Mouse (Mus musculus): ENCODE results near the gene Fam214a. TPM values are rescaled to one million over a fixed set of nuclear protein-coding genes. Genes with fewer than 3 reads are reported as not detected.

The Fam214a gene
- polyA plus RNA-seq, 1 experiment from 2014 or later = 10.4 TPM

- no peaks in the 10 kb centered on the region for H3K27me3 ChIP-seq (ENCODE audit: control insufficient read depth, insufficient read depth, low read length)
- no peak overlapping the region for H3K27ac ChIP-seq (ENCODE audit: low read depth, low read length)
- WGBS = 76% methylated on average over 3 of the region's 3 CpGs
- no peak overlapping the region for H3K9ac ChIP-seq (ENCODE audit: low read depth, low read length)
- peaks cover 5% of the 10 kb centered on the region; the same call in 1 of the 2 replicates for H3K9me3 ChIP-seq (ENCODE audit: control insufficient read depth, low read length)
- no peaks in the 10 kb centered on the region for H3K36me3 ChIP-seq (ENCODE audit: control insufficient read depth, insufficient read depth, low read length)
- peaks cover 15% of the 10 kb centered on the region; the same call in 1 of the 2 replicates for H3K4me1 ChIP-seq (ENCODE audit: control insufficient read depth, insufficient read depth, low read length)
- no peak overlapping the region for H3K4me3 ChIP-seq (ENCODE audit: low read length)
- no peak for ATAC-seq (ENCODE audit: low FRiP score, low TSS enrichment)
- no peak overlapping the region for H3K4me2 ChIP-seq (replicated peaks; ENCODE audit: low read depth, low read length)
Observed at GRCm38 (mm10) chr9:74915611-74916010, 37.1 kb upstream of the Fam214a start.

- Histone ChIP-seq H3K27me3 (ENCODE audit: control insufficient read depth, insufficient read depth, low read length) (no peaks in the 10 kb centered on the region), H3K4me1 (ENCODE audit: control insufficient read depth, insufficient read depth, low read length) (peaks cover 8% of the 10 kb centered on the region; the same call in 1 of the 2 replicates), H3K36me3 (ENCODE audit: control insufficient read depth, insufficient read depth, low read length) (no peaks in the 10 kb centered on the region), H3K9me3 (ENCODE audit: control insufficient read depth, low read length) (peaks cover 5% of the 10 kb centered on the region; the same call in 1 of the 2 replicates), H3K4me3 (ENCODE audit: low read length) (no peak overlapping the region), H3K9ac (ENCODE audit: low read depth, low read length) (no peak overlapping the region), H3K27ac (ENCODE audit: low read depth, low read length) (no peak overlapping the region), H3K4me2 (replicated peaks; ENCODE audit: low read depth, low read length) (no peak overlapping the region)
- 88% methylated on average over 12 of the region's 12 CpGs for WGBS
- no peak for ATAC-seq (ENCODE audit: low FRiP score, low TSS enrichment)
Observed at GRCm38 (mm10) chr9:74920450-74920849, 32.2 kb upstream of the Fam214a start.

DNA sequence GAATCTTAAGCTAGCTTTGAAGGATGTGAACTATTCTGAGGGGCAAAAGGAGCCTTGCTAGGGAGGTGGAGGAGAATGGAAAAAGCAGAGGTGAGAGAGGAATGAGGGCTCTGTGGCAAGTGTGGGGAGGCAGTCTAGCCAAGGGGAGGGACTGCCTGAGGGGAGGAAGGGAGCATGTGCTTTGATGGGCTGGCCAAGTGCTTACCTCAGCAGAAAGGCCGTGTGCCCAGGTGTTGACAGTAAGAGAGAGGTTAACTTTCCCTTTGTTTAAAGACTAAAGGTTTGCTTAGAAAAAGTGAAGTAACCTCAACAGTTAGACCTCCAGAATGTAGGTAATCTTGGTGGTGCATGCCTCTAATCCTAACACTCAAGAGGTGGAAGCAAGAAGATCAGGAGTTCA lies 31.3 kb upstream of the Fam214a start:
- H3K9me3 ChIP-seq (ENCODE audit: control insufficient read depth, low read length) = peaks cover 5% of the 10 kb centered on the region; the same call in 1 of the 2 replicates

GRCm38 (mm10) chr9:74922884-74923283 lies 29.8 kb upstream of the Fam214a start:
- H3K9me3 ChIP-seq (ENCODE audit: control insufficient read depth, low read length) = no peaks in the 10 kb centered on the region
- H3K27me3 ChIP-seq (ENCODE audit: control insufficient read depth, insufficient read depth, low read length) = no peaks in the 10 kb centered on the region
- 21% methylated on average over 3 of the region's 3 CpGs for WGBS
- ATAC-seq (ENCODE audit: low FRiP score, low TSS enrichment) = peak; percentile 50; the same call in 1 of the 2 replicates
- H3K4me1 ChIP-seq (ENCODE audit: control insufficient read depth, insufficient read depth, low read length) = peaks cover 8% of the 10 kb centered on the region; the same call in 1 of the 2 replicates
- H3K36me3 ChIP-seq (ENCODE audit: control insufficient read depth, insufficient read depth, low read length) = no peaks in the 10 kb centered on the region
- no peak overlapping the region for H3K4me3 ChIP-seq (ENCODE audit: low read length)
- H3K4me2 ChIP-seq (replicated peaks; ENCODE audit: low read depth, low read length) = no peak overlapping the region
- no peak overlapping the region for H3K27ac ChIP-seq (ENCODE audit: low read depth, low read length)
- H3K9ac ChIP-seq (ENCODE audit: low read depth, low read length) = no peak overlapping the region

More for the DNA sequence above, 31.3 kb upstream of the Fam214a start:
- no peaks in the 10 kb centered on the region for H3K27me3 ChIP-seq (ENCODE audit: control insufficient read depth, insufficient read depth, low read length)
- no peaks in the 10 kb centered on the region for H3K36me3 ChIP-seq (ENCODE audit: control insufficient read depth, insufficient read depth, low read length)
- no peak overlapping the region for H3K27ac ChIP-seq (ENCODE audit: low read depth, low read length)
- no peak overlapping the region for H3K4me2 ChIP-seq (replicated peaks; ENCODE audit: low read depth, low read length)
- H3K4me1 ChIP-seq (ENCODE audit: control insufficient read depth, insufficient read depth, low read length) = peaks cover 8% of the 10 kb centered on the region; the same call in 1 of the 2 replicates
- H3K4me3 ChIP-seq (ENCODE audit: low read length) = no peak overlapping the region
- WGBS = 18% methylated on average over 1 of the region's 1 CpGs
- ATAC-seq (ENCODE audit: low FRiP score, low TSS enrichment) = no peak
- no peak overlapping the region for H3K9ac ChIP-seq (ENCODE audit: low read depth, low read length)

DNA sequence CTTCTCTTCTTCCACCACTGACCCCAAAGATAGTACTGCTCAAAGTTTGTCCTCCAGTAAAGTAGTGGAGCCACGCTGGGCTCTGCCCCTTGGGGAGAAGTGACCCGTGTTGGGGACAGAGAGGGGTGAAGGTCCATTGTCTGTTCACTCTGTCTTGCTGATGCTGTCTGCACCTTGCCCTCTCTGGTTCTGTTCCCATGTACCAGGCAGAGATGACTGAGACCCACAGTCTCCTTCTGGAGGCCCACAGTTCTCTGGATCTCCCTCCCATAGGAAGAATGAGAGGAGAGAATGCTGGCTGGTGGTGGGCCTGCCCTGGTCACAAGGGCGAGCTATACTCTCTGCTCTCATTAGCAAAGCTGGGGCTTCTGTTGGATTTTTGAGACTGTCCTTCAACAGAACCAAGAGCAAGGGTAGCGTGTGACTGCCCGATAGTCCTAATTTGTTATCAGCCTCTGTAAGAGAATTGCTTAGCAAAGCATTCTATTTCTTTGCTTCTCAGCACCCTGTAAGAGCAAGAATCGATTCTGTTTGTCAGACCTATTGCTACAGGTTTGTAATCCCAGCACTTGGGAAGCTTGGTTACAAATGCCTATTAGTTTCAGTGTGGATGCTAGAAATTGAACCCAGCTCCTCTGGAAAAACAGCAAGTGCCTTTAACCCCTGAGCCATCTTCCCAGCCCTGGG lies 29.2 kb upstream of the Fam214a start:
- H3K36me3 ChIP-seq (ENCODE audit: control insufficient read depth, insufficient read depth, low read length) = no peaks in the 10 kb centered on the region
- no peak overlapping the region for H3K4me2 ChIP-seq (replicated peaks; ENCODE audit: low read depth, low read length)
- no peaks in the 10 kb centered on the region for H3K9me3 ChIP-seq (ENCODE audit: control insufficient read depth, low read length)
- peaks cover 8% of the 10 kb centered on the region; the same call in 1 of the 2 replicates for H3K4me1 ChIP-seq (ENCODE audit: control insufficient read depth, insufficient read depth, low read length)
- no peak overlapping the region for H3K4me3 ChIP-seq (ENCODE audit: low read length)
- 80% methylated on average over 6 of the region's 6 CpGs for WGBS
- H3K9ac ChIP-seq (ENCODE audit: low read depth, low read length) = no peak overlapping the region
- H3K27ac ChIP-seq (ENCODE audit: low read depth, low read length) = no peak overlapping the region
- ATAC-seq (ENCODE audit: low FRiP score, low TSS enrichment) = no peak
- H3K27me3 ChIP-seq (ENCODE audit: control insufficient read depth, insufficient read depth, low read length) = no peaks in the 10 kb centered on the region

- H3K4me2 ChIP-seq (replicated peaks; ENCODE audit: low read depth, low read length) = no peak overlapping the region
- no peaks in the 10 kb centered on the region for H3K27me3 ChIP-seq (ENCODE audit: control insufficient read depth, insufficient read depth, low read length)
- H3K27ac ChIP-seq (ENCODE audit: low read depth, low read length) = no peak overlapping the region
- H3K4me1 ChIP-seq (ENCODE audit: control insufficient read depth, insufficient read depth, low read length) = peaks cover 8% of the 10 kb centered on the region; the same call in 1 of the 2 replicates
- H3K4me3 ChIP-seq (ENCODE audit: low read length) = no peak overlapping the region
- H3K9ac ChIP-seq (ENCODE audit: low read depth, low read length) = no peak overlapping the region
- no peaks in the 10 kb centered on the region for H3K36me3 ChIP-seq (ENCODE audit: control insufficient read depth, insufficient read depth, low read length)
- ATAC-seq (ENCODE audit: low FRiP score, low TSS enrichment) = no peak
- 75% methylated on average over 10 of the region's 10 CpGs for WGBS
- no peaks in the 10 kb centered on the region for H3K9me3 ChIP-seq (ENCODE audit: control insufficient read depth, low read length)
Observed at GRCm38 (mm10) chr9:74925220-74925769, 27.4 kb upstream of the Fam214a start.

DNA sequence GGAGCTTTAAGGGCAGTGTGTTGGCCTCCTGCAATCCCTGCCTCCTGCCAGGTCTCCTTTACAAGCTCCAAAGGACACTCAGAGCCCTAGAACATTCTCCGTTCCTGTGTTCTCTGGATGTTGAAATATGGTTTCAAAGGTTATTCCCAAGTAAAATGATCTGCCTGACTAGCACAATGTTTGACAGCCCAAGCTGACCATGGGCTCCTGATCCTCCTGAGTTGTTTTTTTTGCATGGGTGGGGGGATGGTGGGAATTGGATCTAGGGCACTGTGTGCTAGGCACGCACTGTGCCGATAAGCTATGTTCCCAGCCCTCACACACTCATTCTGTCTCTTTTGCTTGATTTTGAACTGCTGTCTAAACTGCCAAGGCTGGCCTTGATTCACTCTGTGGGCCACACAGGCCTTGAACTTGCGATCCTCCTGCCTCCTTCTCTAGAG lies 22.7 kb upstream of the Fam214a start:
- no peak overlapping the region for H3K4me3 ChIP-seq (ENCODE audit: low read length)
- no peak overlapping the region for H3K27ac ChIP-seq (ENCODE audit: low read depth, low read length)
- H3K4me1 ChIP-seq (ENCODE audit: control insufficient read depth, insufficient read depth, low read length) = no peaks in the 10 kb centered on the region
- no peaks in the 10 kb centered on the region for H3K27me3 ChIP-seq (ENCODE audit: control insufficient read depth, insufficient read depth, low read length)
- H3K9me3 ChIP-seq (ENCODE audit: control insufficient read depth, low read length) = no peaks in the 10 kb centered on the region
- no peaks in the 10 kb centered on the region for H3K36me3 ChIP-seq (ENCODE audit: control insufficient read depth, insufficient read depth, low read length)
- ATAC-seq (ENCODE audit: low FRiP score, low TSS enrichment) = no peak
- WGBS = 69% methylated on average over 4 of the region's 4 CpGs
- H3K9ac ChIP-seq (ENCODE audit: low read depth, low read length) = no peak overlapping the region
- H3K4me2 ChIP-seq (replicated peaks; ENCODE audit: low read depth, low read length) = no peak overlapping the region

DNA sequence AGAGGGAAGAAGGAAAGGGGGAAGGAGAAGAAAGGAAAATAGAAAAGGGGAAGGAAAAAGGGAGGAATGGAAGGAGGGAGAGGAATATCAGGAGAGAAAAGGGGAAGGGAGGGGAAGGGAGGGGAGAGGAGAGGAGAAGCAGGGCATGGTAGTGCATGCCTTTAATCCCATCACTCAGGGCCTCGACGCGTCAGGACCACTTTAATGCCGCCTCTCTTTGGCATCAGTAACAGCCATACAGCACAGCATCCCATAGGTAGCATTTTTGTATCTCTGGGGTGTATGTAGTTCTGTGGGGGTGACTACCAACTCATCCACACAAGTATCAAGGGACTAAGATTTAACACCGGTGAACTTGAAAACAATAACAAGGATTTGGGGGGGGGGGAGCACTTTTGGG lies 22.0 kb upstream of the Fam214a start:
- 84% methylated on average over 5 of the region's 5 CpGs for WGBS
- ATAC-seq (ENCODE audit: low FRiP score, low TSS enrichment) = no peak
- H3K4me1 ChIP-seq (ENCODE audit: control insufficient read depth, insufficient read depth, low read length) = no peaks in the 10 kb centered on the region
- H3K27ac ChIP-seq (ENCODE audit: low read depth, low read length) = no peak overlapping the region
- no peaks in the 10 kb centered on the region for H3K27me3 ChIP-seq (ENCODE audit: control insufficient read depth, insufficient read depth, low read length)
- no peak overlapping the region for H3K4me3 ChIP-seq (ENCODE audit: low read length)
- H3K36me3 ChIP-seq (ENCODE audit: control insufficient read depth, insufficient read depth, low read length) = no peaks in the 10 kb centered on the region
- no peak overlapping the region for H3K9ac ChIP-seq (ENCODE audit: low read depth, low read length)
- H3K4me2 ChIP-seq (replicated peaks; ENCODE audit: low read depth, low read length) = no peak overlapping the region
- H3K9me3 ChIP-seq (ENCODE audit: control insufficient read depth, low read length) = no peaks in the 10 kb centered on the region

DNA sequence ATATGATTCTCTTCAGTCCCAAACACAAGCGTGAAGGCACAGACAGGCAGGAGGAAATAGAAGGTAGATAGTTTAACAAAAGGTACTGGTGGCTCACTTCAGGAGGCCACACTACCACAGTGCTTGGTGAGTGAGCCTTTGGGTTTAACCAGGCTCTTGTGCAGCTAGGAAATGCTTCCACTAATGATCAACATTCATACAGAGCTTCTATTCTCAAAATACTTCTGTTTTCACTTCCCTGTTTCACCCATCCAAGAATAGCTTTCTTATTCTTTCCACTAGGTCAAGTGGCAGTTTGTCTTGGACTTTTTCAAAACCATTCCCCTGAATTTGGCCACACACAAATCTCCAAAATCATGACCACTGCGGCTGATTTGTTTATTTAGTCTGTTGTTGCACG lies 17.4 kb upstream of the Fam214a start:
- 61% methylated on average over 3 of the region's 3 CpGs for WGBS
- H3K36me3 ChIP-seq (ENCODE audit: control insufficient read depth, insufficient read depth, low read length) = no peaks in the 10 kb centered on the region
- H3K4me1 ChIP-seq (ENCODE audit: control insufficient read depth, insufficient read depth, low read length) = no peaks in the 10 kb centered on the region
- no peak overlapping the region for H3K4me3 ChIP-seq (ENCODE audit: low read length)
- H3K4me2 ChIP-seq (replicated peaks; ENCODE audit: low read depth, low read length) = no peak overlapping the region
- no peak for ATAC-seq (ENCODE audit: low FRiP score, low TSS enrichment)
- no peak overlapping the region for H3K27ac ChIP-seq (ENCODE audit: low read depth, low read length)
- H3K9me3 ChIP-seq (ENCODE audit: control insufficient read depth, low read length) = no peaks in the 10 kb centered on the region
- H3K9ac ChIP-seq (ENCODE audit: low read depth, low read length) = no peak overlapping the region
- H3K27me3 ChIP-seq (ENCODE audit: control insufficient read depth, insufficient read depth, low read length) = no peaks in the 10 kb centered on the region

Data from kidney, embryonic 14.5 days (tissue).